Mouse (Mus musculus) neural tube, embryonic 12.5 days (tissue): ENCODE data around the gene Usp5. TPM values are rescaled to one million over a fixed set of nuclear protein-coding genes. Genes with fewer than 3 reads are reported as not detected.

ENCODE experiments used
- ATAC-seq: fragments of 200-750 bp; cut with Nextera tagmentation; 2 replicates; pipeline ENCODE4 v1.8.0; 2017; ENCODE audit warnings: low read depth, mild to moderate bottlenecking, moderate TSS enrichment, moderate library complexity; ENCODE audit not compliant: low FRiP score
- H3K27ac ChIP-seq: fragments of 300-500 bp; sonication (generic); 2 replicates; pipeline ENCODE4 v1.5.1; 2016
- H3K27me3 ChIP-seq: fragments of 300-500 bp; sonication (generic); replicated peaks from 2 replicates; pipeline ENCODE4 v1.6.1; 2016; ENCODE audit warnings: mild to moderate bottlenecking
- H3K36me3 ChIP-seq: fragments of 300-500 bp; sonication (generic); 2 replicates; pipeline ENCODE4 v1.6.1; 2016; ENCODE audit warnings: mild to moderate bottlenecking
- H3K4me1 ChIP-seq: fragments of 300-500 bp; sonication (generic); 2 replicates; pipeline ENCODE4 v1.6.1; 2016
- H3K4me2 ChIP-seq: fragments of 300-500 bp; sonication (generic); replicated peaks from 2 replicates; pipeline ENCODE4 v1.6.1; 2016; ENCODE audit warnings: mild to moderate bottlenecking
- H3K4me3 ChIP-seq: fragments of 300-500 bp; sonication (generic); 2 replicates; pipeline ENCODE4 v1.5.1; 2016
- H3K9ac ChIP-seq: fragments of 300-500 bp; sonication (generic); 2 replicates; pipeline ENCODE4 v1.6.1; 2016; ENCODE audit warnings: mild to moderate bottlenecking
- H3K9me3 ChIP-seq: fragments of 300-500 bp; sonication (generic); 2 replicates; pipeline ENCODE4 v1.6.1; 2016; ENCODE audit warnings: mild to moderate bottlenecking
- WGBS: fragments of 180-500 bp; shearing (Covaris S2); methylation state at CpG from one replicate; pipeline ENCODE4 v1.1.7; 2016; 5-methylcytosine and 5-hydroxymethylcytosine counted together
- polyA plus RNA-seq: library from polyadenylated mRNA; unstranded; fragments of >200 nt; fragmentation: Nextera tagmentation; extraction: Ambion mirVana; gene quantifications from 2 replicates; pipeline ENCODE4 v1.2.1, GENCODE M21; 2016

Usp5 gene
- polyA plus RNA-seq, 1 experiment from 2014 or later: 203 TPM

GRCm38 (mm10) chr6:124790121-124790520 lies 39.2 kb downstream of the Usp5 start:
- no peaks in the 10 kb centered on the region for H3K27me3 ChIP-seq
- H3K4me3 ChIP-seq: no peak overlapping the region
- no peaks in the 10 kb centered on the region for H3K9me3 ChIP-seq
- no peak overlapping the region for H3K9ac ChIP-seq
- WGBS: 74% methylated on average over 4 of the region's 4 CpGs
- H3K27ac ChIP-seq: no peak overlapping the region
- no peak for ATAC-seq
- H3K4me2 ChIP-seq: no peak overlapping the region
- no peaks in the 10 kb centered on the region for H3K36me3 ChIP-seq
- H3K4me1 ChIP-seq: no peaks in the 10 kb centered on the region

GRCm38 (mm10) chr6:124789519-124789918 lies 39.8 kb downstream of the Usp5 start:
- no peak overlapping the region for H3K9ac ChIP-seq
- no peaks in the 10 kb centered on the region for H3K4me1 ChIP-seq
- ATAC-seq: no peak
- no peaks in the 10 kb centered on the region for H3K36me3 ChIP-seq
- WGBS: 86% methylated on average over 4 of the region's 4 CpGs
- H3K4me3 ChIP-seq: no peak overlapping the region
- no peaks in the 10 kb centered on the region for H3K9me3 ChIP-seq
- no peak overlapping the region for H3K27ac ChIP-seq
- no peaks in the 10 kb centered on the region for H3K27me3 ChIP-seq
- H3K4me2 ChIP-seq: no peak overlapping the region

- 81% methylated on average over 10 of the region's 10 CpGs for WGBS
- ATAC-seq: no peak
Measured at GRCm38 (mm10) chr6:124787722-124788121, 41.6 kb downstream of the Usp5 start.

GRCm38 (mm10) chr6:124786756-124787420 lies 42.4 kb downstream of the Usp5 start:
- H3K4me3 ChIP-seq: no peak overlapping the region
- no peaks in the 10 kb centered on the region for H3K9me3 ChIP-seq
- H3K4me2 ChIP-seq: no peak overlapping the region
- H3K27me3 ChIP-seq: no peaks in the 10 kb centered on the region
- H3K36me3 ChIP-seq: no peaks in the 10 kb centered on the region
- 61% methylated on average over 8 of the region's 8 CpGs for WGBS
- ATAC-seq: no peak
- no peak overlapping the region for H3K9ac ChIP-seq
- no peaks in the 10 kb centered on the region for H3K4me1 ChIP-seq
- no peak overlapping the region for H3K27ac ChIP-seq

More at GRCm38 (mm10) chr6:124787722-124788121, 41.6 kb downstream of the Usp5 start:
- no peaks in the 10 kb centered on the region for H3K27me3 ChIP-seq
- H3K4me3 ChIP-seq: no peak overlapping the region
- H3K4me2 ChIP-seq: no peak overlapping the region
- no peak overlapping the region for H3K27ac ChIP-seq
- no peaks in the 10 kb centered on the region for H3K4me1 ChIP-seq
- H3K36me3 ChIP-seq: no peaks in the 10 kb centered on the region
- no peaks in the 10 kb centered on the region for H3K9me3 ChIP-seq
- no peak overlapping the region for H3K9ac ChIP-seq

- Histone ChIP-seq H3K4me1 (peaks cover 12% of the 10 kb centered on the region), H3K27me3 (peaks cover 8% of the 10 kb centered on the region), H3K27ac (no peak overlapping the region), H3K9ac (no peak overlapping the region), H3K36me3 (no peaks in the 10 kb centered on the region), H3K9me3 (no peaks in the 10 kb centered on the region), H3K4me2 (peak overlapping the region; percentile 22; the same call in 1 of the 2 replicates), H3K4me3 (no peak overlapping the region)
- ATAC-seq: no peak
- WGBS: 30% methylated on average over 6 of the region's 6 CpGs
Measured at GRCm38 (mm10) chr6:124782436-124782835, 46.8 kb downstream of the Usp5 start.

- Histone ChIP-seq H3K27ac (no peak overlapping the region), H3K4me3 (no peak overlapping the region), H3K4me1 (peaks cover 12% of the 10 kb centered on the region), H3K9me3 (no peaks in the 10 kb centered on the region), H3K27me3 (peaks cover 8% of the 10 kb centered on the region), H3K9ac (no peak overlapping the region), H3K4me2 (no peak overlapping the region), H3K36me3 (no peaks in the 10 kb centered on the region)
- no peak for ATAC-seq
- WGBS: 93% methylated on average over 7 of the region's 7 CpGs
Measured at GRCm38 (mm10) chr6:124780917-124781316, 48.4 kb downstream of the Usp5 start.

- peaks cover 12% of the 10 kb centered on the region for H3K4me1 ChIP-seq
- peaks cover 8% of the 10 kb centered on the region for H3K27me3 ChIP-seq
- H3K9ac ChIP-seq: 0 out of 2 replicates have a peak overlapping the region, but pooled peaks have one; percentile 22
- ATAC-seq: peak; percentile 26
- 4% methylated on average over 10 of the region's 10 CpGs for WGBS
- H3K4me2 ChIP-seq: peak overlapping the region; percentile 70
- H3K36me3 ChIP-seq: no peaks in the 10 kb centered on the region
- no peaks in the 10 kb centered on the region for H3K9me3 ChIP-seq
- H3K27ac ChIP-seq: no peak overlapping the region
- H3K4me3 ChIP-seq: peak overlapping the region; percentile 29
Measured at GRCm38 (mm10) chr6:124779984-124780416, 49.3 kb downstream of the Usp5 start.

GRCm38 (mm10) chr6:124779222-124779983 lies 49.9 kb downstream of the Usp5 start, which contains the start of gene Lrrc23:
Gene Lrrc23, minus strand, starts transcription at chr6:124779727.
- peaks cover 8% of the 10 kb centered on the region for H3K27me3 ChIP-seq
- H3K9me3 ChIP-seq: no peaks in the 10 kb centered on the region
- H3K4me2 ChIP-seq: peak within 1 kb of the TSS; percentile 70
- peak; percentile 55 for ATAC-seq
- H3K4me3 ChIP-seq: peak within 1 kb of the TSS; percentile 29
- 4% methylated on average over 23 of the region's 23 CpGs for WGBS
- peaks cover 12% of the 10 kb centered on the region for H3K4me1 ChIP-seq
- 0 out of 2 replicates have a peak within 1 kb of the TSS, but pooled peaks have one; percentile 22 for H3K9ac ChIP-seq
- H3K27ac ChIP-seq: no peak within 1 kb of the TSS
- no peaks in the 10 kb centered on the region for H3K36me3 ChIP-seq

- Histone ChIP-seq H3K9me3 (no peaks in the 10 kb centered on the region), H3K4me2 (no peak overlapping the region), H3K36me3 (no peaks in the 10 kb centered on the region), H3K27me3 (peaks cover 14% of the 10 kb centered on the region), H3K27ac (no peak overlapping the region), H3K9ac (no peak overlapping the region), H3K4me1 (peaks cover 16% of the 10 kb centered on the region), H3K4me3 (no peak overlapping the region)
- ATAC-seq: no peak
- 89% methylated on average over 15 of the region's 15 CpGs for WGBS
Measured at GRCm38 (mm10) chr6:124770511-124770910, 58.8 kb downstream of the Usp5 start.

GRCm38 (mm10) chr6:124770013-124770412 lies 59.3 kb downstream of the Usp5 start:
- no peaks in the 10 kb centered on the region for H3K36me3 ChIP-seq
- ATAC-seq: 0 out of 2 replicates have a peak, but pooled peaks have one; percentile 14
- peaks cover 14% of the 10 kb centered on the region for H3K27me3 ChIP-seq
- WGBS: 55% methylated on average over 7 of the region's 7 CpGs
- H3K9ac ChIP-seq: no peak overlapping the region
- H3K4me1 ChIP-seq: peaks cover 16% of the 10 kb centered on the region
- peak overlapping the region; percentile 44 for H3K4me3 ChIP-seq
- H3K4me2 ChIP-seq: peak overlapping the region; percentile 71
- H3K9me3 ChIP-seq: no peaks in the 10 kb centered on the region
- no peak overlapping the region for H3K27ac ChIP-seq

- H3K27me3 ChIP-seq: peaks cover 14% of the 10 kb centered on the region
Measured at GRCm38 (mm10) chr6:124769101-124769765, 60.1 kb downstream of the Usp5 start, which contains the start of gene Eno2. Gene Eno2, minus strand, starts transcription at chr6:124769673.

GRCm38 (mm10) chr6:124768704-124769044 lies 60.6 kb downstream of the Usp5 start:
- Histone ChIP-seq H3K36me3 (no peaks in the 10 kb centered on the region), H3K4me2 (peak overlapping the region; percentile 71), H3K4me3 (peak overlapping the region; percentile 44), H3K9ac (peak overlapping the region; percentile 59; the same call in 1 of the 2 replicates), H3K9me3 (no peaks in the 10 kb centered on the region), H3K27me3 (peaks cover 14% of the 10 kb centered on the region), H3K4me1 (peaks cover 16% of the 10 kb centered on the region), H3K27ac (no peak overlapping the region)
- ATAC-seq: peak; percentile 4
- WGBS: 5% methylated on average over 9 of the region's 9 CpGs

More at GRCm38 (mm10) chr6:124769101-124769765, 60.1 kb downstream of the Usp5 start, which contains the start of gene Eno2:
- Histone ChIP-seq H3K4me1 (peaks cover 16% of the 10 kb centered on the region), H3K9me3 (no peaks in the 10 kb centered on the region), H3K36me3 (no peaks in the 10 kb centered on the region), H3K27ac (no peak within 1 kb of the TSS), H3K4me3 (peak within 1 kb of the TSS; percentile 44), H3K4me2 (peak within 1 kb of the TSS; percentile 71), H3K9ac (peak within 1 kb of the TSS; percentile 59)
- WGBS: under 1% methylated on average over 54 of the region's 54 CpGs
- peak; percentile 84 for ATAC-seq
